Mouse (Mus musculus): ENCODE results near the gene Wnt9b. TPM values are rescaled to one million over a fixed set of nuclear protein-coding genes. Genes with fewer than 3 reads are reported as not detected.

The Wnt9b gene
- total RNA-seq, 2 experiments from 2014 or later = 1.0 to 1.2 TPM

GRCm38 (mm10) chr11:103731594-103731993 is 18.0 kb downstream of the Wnt9b start:
- DNase-seq = peak; percentile 19

DNA sequence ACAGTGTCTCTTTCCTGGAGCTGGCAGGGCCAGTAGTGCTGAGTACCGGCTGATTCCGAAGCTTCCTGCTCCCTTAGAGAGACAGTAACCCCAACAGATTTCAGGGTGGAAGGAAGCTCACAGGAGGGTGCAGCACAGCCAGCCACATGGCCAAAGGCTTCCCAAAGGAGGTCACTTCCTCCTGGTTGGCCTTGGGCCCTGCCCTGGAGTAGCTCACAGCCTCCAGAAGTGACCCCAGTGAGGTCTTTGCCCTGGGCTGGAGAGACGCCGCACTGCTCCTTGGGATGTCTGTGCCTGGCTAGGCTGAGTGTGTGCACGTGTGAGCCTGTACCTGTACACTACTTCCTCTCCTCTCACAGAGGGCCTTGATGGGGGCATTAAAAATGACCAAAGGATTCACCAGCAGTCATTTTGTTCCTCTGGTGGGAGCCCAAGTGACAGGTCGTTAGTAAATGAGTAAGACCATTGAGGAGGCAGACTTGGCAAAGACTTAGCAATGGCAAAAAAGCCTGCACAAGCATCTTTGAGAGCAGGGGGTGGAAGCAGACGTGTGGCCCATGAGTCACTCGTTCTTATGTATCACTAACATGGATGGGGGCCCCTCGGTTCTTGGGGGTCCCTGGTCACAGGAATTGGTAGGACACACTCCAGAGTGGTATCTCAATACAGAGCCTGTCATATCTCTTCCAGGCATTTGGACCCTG is 20.2 kb downstream of the Wnt9b start:
- no peak for DNase-seq

GRCm38 (mm10) chr11:103724331-103724771 is 25.3 kb downstream of the Wnt9b start:
- DNase-seq = no peak

GRCm38 (mm10) chr11:103722040-103722481 is 27.6 kb downstream of the Wnt9b start:
- DNase-seq = peak; percentile 11

GRCm38 (mm10) chr11:103721468-103722039 is 28.1 kb downstream of the Wnt9b start:
- peak; percentile 23 for DNase-seq

DNA sequence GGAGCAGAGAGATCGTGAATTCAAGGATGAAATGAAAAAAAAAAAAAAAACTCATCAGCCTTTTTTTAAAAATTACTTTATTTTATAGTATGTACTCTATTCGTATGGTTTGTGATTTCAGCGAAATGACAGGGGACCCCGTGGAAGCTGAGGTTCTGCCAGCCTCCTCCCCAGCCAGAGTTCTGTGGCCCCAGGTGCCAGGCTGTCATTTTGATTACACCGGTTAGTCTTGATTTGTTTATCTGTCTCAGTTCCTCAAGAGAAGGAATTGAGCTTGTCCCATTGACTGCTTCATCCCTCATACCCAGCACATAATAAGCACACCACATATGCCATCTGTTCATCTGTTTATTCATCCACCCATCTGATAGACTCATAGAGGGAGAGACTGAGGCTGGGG is 30.2 kb downstream of the Wnt9b start:
- no peak for DNase-seq

DNA sequence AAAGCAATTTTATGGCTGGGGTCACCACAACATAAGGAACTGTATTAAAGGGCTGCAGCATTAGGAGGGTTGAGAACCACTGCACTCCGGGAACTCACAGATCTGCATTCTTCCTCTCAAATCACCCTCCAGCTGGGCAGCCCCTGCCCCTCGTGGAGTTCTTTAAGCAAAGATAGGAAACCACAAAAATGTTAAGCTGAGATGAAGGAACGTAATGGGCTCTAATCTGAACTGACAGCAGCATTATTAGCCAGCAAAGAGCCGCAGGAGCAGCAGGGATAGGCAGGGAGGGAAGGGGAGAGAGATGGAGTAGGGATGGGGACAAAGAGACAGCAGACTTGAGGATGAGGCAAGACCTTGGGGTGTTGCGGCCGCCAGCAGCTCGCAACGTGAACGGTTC is 32.6 kb downstream of the Wnt9b start:
- no peak for DNase-seq

- DNase-seq = no peak
Measured at GRCm38 (mm10) chr11:103714074-103714473, 35.5 kb downstream of the Wnt9b start.

DNA sequence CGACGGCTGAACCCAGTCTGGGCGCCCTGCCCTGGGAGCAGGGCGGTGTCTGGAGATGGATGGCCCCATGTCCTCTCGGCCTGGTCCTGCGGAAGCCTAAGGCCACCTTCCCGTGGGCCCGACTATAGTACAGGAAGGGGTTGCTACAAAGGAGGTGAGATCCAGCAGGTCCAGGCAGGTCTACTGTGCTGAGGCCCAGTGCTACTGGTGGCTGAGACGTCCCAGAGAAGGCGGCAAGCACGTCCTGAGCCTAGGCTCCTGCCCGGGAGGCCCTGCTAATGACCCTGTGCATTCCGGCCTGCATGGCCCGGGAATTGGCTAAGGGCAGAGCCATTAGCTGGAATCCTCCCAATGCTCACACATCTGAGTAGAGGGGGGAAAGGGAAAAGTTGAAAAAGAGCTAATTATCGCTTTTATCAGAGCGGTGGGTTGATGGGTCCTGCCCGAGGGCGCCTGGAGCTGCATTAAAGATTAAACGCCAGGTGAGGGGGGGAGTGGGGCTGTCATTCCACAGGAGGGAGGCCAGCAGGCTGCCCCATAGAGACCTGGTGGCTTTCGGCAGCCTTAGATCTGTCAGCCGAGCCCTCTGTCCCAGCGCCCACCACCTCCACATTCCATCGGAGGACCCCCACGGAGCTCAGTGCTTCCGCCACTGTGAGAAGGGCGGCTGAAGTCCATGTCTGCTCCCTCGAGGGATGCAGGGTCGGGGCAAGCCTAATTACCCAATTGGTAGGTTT is 37.6 kb downstream of the Wnt9b start:
- no peak for DNase-seq

DNA sequence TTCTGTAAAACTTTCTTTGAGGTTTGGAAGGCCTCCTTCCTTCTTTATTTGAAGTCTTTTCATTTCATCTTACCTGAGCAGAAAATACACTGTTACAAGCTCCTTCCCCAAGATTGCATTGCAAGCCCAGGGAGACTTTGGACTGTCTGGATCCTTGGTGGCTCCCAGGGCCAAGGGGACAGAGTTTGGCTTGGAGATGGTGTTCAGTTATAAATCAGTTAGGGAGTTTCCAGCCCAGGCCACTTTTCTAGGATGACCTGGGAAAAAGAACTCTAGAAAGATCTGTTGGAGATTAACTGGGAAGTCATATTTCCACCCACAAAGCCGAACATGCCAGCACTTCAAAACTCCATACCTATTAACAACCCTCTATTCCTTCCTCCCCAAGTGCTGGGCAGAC is 39.6 kb downstream of the Wnt9b start:
- no peak for DNase-seq

GRCm38 (mm10) chr11:103707005-103707404 is 42.6 kb downstream of the Wnt9b start:
- peak; percentile 63 for DNase-seq

DNA sequence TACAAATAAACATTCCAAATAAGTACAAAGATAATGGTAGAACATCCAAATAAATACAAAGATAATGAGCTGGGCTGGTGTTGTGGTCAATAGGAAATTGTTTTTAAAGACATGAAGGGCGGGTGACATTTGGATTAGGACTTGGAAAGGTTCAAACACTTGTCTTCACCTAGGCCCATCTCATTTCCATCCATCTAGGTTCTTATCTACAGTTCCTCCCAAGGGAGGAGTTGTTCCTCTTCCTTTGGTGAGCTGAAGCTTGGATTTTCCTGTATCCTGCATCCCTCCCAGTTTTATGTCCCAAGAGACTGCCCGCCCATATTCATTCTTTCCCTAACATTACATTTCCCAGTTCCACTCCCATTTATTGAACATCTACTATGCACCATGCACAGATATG is 51.4 kb downstream of the Wnt9b start:
- DNase-seq = no peak

DNA sequence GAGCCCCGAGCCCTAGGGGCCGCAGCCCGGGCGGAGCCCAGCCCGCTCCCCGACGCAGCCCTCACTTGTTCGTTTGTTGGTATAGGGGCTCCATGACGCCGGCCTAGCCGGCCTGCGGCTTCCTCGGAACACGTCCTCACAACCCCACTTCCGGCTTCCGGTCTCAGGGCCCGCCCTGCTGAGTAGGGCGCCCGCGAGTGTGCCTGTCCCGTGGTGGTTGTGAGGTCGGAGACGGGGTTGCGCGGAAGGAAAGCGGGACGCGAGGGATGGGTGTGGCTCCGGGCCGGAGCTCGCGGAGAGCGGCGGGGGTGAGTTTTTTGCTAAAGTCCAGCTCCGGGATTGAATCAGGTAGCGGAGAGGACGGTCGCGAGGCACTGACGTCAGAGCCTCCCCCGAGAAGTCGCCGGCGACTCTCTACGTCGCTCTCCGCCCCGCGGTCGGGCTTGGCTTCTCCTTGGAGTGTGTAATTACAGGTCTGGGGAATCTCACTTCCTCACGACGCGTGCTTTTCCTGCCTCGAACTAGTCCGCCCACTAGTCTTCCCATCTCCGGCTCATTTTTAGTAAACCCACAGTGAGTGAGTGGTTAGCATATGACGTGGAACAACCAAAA is 52.0 kb downstream of the Wnt9b start, which contains the start of gene Gosr2:
Gosr2 (minus strand) TSS at position 334 of the 612 bp plus-strand sequence.
- peak; percentile 89 for DNase-seq

DNA sequence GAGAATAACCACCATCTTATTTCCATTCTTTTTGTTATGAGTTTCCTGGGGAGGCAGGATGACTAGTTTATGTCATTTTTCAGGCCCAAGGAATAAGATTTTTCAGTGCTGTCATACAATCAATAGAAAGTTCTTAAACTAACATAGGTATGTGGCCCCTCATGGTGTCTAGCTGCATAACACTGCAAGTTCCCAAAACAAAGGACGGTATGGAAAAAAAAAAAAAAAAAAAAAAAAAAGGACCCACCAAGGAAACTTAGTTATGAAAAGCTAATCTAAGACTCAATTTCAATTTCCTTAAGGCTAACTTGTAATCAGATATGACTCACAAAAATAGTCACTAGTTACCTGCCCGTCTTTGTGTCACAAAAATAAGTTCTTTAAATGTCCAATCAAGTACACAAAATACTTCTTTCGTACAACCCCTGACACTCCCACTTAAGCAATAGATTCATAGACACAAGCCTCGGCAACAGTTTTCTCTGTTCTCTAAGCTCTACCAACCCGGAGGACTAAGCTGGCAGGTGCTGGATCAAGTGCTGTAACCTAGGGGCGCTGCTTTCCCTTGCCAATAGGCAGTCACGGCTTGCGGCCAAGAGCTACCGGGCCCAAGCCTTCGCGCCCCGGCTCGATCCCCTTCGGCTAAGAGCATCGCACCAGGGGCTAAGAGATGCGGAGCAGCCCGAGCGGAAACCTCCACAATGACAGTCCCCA is 52.6 kb downstream of the Wnt9b start:
- no peak for DNase-seq

DNA sequence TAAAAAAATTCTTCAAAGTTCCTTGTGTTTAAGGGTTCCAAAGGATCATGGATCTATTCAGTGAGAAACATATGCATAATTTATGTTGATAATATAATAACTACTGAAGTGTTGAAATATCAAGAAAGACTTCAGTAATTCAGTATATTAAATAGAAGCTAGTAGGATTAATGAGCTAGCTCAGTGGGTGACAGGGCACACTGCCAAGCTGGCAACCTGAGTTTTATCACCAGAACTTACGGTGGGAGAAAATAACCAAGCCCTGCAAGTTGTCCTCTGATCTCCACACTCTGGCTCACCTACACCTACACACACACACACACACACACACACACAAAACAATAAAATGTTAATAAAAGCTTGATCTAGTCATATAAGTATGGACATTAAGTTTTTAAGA is 56.4 kb downstream of the Wnt9b start:
- no peak for DNase-seq

GRCm38 (mm10) chr11:103691036-103691435 is 58.6 kb downstream of the Wnt9b start:
- no peak for DNase-seq

- DNase-seq = no peak
Measured at GRCm38 (mm10) chr11:103688980-103689378, 60.6 kb downstream of the Wnt9b start.

DNA sequence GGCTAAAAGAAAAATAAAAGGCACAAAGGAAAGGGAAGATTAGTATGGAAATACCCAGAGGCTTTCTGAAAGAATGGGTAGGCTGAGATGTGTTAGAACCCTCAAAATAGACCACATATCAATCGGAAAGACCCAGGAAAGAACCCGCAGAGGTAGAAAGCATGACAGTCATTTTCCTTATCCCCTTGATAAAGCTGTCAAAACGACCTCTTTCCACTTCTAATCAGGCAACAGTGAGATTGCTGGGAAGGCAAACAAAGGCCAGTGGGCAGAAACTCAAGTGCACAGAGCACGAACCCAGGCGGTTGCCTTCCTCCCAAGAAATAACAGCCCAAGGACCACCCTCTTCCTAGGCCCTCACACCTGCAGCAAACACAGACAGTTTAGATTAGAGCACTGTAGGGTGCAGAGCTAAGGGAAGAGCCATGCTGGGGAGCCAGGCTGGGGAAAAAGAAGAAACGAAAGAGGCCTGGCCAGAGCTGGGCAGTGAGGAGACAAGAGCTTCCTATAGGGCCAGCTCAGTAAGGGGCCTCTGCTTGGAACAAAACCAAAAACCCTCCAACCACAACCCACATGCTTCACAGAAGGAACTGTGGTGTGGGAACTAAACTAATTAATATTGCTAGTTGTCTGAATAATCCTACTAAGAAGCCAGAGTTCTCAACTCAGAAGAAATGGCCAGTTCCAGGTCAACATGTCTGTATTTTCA is 61.2 kb downstream of the Wnt9b start:
- DNase-seq = no peak

DNA sequence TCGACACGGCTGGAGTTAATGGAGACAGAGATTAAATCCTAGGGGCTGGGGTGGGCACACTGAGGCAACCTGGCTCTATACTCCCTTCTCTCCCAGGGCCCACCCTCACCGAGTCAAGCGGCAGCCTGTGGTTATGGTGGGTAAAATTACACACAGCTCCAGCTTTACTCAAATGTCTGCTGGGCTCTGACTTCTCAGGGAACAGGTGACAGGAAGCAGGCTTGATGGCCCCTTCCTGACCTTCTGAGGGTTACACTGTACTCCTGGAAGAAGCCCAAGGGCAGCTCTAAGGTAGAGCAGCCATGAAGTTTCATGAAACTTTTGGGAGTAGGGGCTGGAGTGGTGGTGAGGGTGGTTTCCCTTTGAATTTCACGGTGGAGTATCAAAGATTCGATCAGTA is 62.9 kb downstream of the Wnt9b start:
- no peak for DNase-seq

GRCm38 (mm10) chr11:103685261-103685736 is 64.3 kb downstream of the Wnt9b start:
- peak; percentile 42 for DNase-seq

- no peak for DNase-seq
Measured at GRCm38 (mm10) chr11:103683667-103684334, 65.8 kb downstream of the Wnt9b start.
